13 mouse cellular contexts compared by ENCODE assay signal in genomic region chr4:102351476-102352475, GRCm38 (mm10).
DNase-seq lines count a peak whose midpoint lies in the region; ATAC-seq lines count a peak whose summit lies in the region.
"Had no signal": no experiment of that assay in that cellular context is flagged by ENCODE, and none has a peak within 500 bp of the region (broad histone marks: within the 10 kb centered on the region; RNA-seq: fewer than 3 reads in every experiment).

No protein-coding gene starts in this region.

- H3K9ac ChIP-seq in forebrain, embryonic 16.5 days (replicated peaks; ENCODE audit: low read depth, low read length): no peak overlapping the region
- no peak overlapping the region for H3K9ac ChIP-seq in limb, embryonic 13.5 days
- no peak overlapping the region for H3K9ac ChIP-seq in hindbrain, embryonic 16.5 days (ENCODE audit: low read depth, low read length)
- no peak overlapping the region for H3K9ac ChIP-seq in neural tube, embryonic 15.5 days (replicated peaks)
- H3K9ac ChIP-seq: embryonic facial prominence, embryonic 15.5 days; kidney, embryonic 15.5 days had no signal

- H3K4me1 ChIP-seq in forebrain, embryonic 10.5 days: peaks cover 33% of the 10 kb centered on the region
- no peaks in the 10 kb centered on the region; the same call in 1 of the 2 replicates for H3K4me1 ChIP-seq in forebrain, embryonic 16.5 days (replicated peaks; ENCODE audit: control insufficient read depth, insufficient read depth, low read length)
- peaks cover 15% of the 10 kb centered on the region for H3K4me1 ChIP-seq in limb, embryonic 13.5 days
- peaks cover 12% of the 10 kb centered on the region for H3K4me1 ChIP-seq in limb, embryonic 10.5 days
- H3K4me1 ChIP-seq in hindbrain, embryonic 16.5 days (ENCODE audit: control insufficient read depth, insufficient read depth, low read depth, low read length): peaks cover 7% of the 10 kb centered on the region
- H3K4me1 ChIP-seq in neural tube, embryonic 15.5 days: peaks cover 10% of the 10 kb centered on the region
- H3K4me1 ChIP-seq: embryonic facial prominence, embryonic 15.5 days; kidney, embryonic 15.5 days had no signal

- DNase-seq in forebrain, embryonic 10.5 days (ENCODE audit: extremely low spot score, low spot score): no peak
- DNase-seq in limb, embryonic 10.5 days (ENCODE audit: low spot score): no peak
- DNase-seq in kidney, postnatal 25 days: no peak
- DNase-seq in kidney, postnatal 4 days: no peak

- H3K27me3 ChIP-seq in forebrain, embryonic 10.5 days (ENCODE audit: poor library complexity, severe bottlenecking): no peaks in the 10 kb centered on the region
- no peaks in the 10 kb centered on the region for H3K27me3 ChIP-seq in forebrain, embryonic 16.5 days (replicated peaks; ENCODE audit: control insufficient read depth, insufficient read depth, low read length)
- H3K27me3 ChIP-seq in limb, embryonic 13.5 days: no peaks in the 10 kb centered on the region
- H3K27me3 ChIP-seq in limb, embryonic 10.5 days (ENCODE audit: low read depth, poor library complexity, severe bottlenecking): no peaks in the 10 kb centered on the region
- H3K27me3 ChIP-seq in hindbrain, embryonic 16.5 days (replicated peaks; ENCODE audit: control insufficient read depth, insufficient read depth, low read length): no peaks in the 10 kb centered on the region
- H3K27me3 ChIP-seq in neural tube, embryonic 15.5 days (replicated peaks): no peaks in the 10 kb centered on the region
- H3K27me3 ChIP-seq: embryonic facial prominence, embryonic 15.5 days; kidney, embryonic 15.5 days had no signal

- 67% methylated on average over 1 of the region's 1 CpGs for WGBS in forebrain, embryonic 10.5 days
- 53% methylated on average over 1 of the region's 1 CpGs for WGBS in forebrain, embryonic 16.5 days
- 31% methylated on average over 1 of the region's 1 CpGs for WGBS in limb, embryonic 13.5 days
- 74% methylated on average over 1 of the region's 1 CpGs for WGBS in limb, embryonic 10.5 days
- 53% methylated on average over 1 of the region's 1 CpGs for WGBS in hindbrain, embryonic 16.5 days
- WGBS in neural tube, embryonic 15.5 days: 29% methylated on average over 1 of the region's 1 CpGs

- H3K27ac ChIP-seq in forebrain, embryonic 10.5 days: peak overlapping the region; percentile 77
- no peak overlapping the region for H3K27ac ChIP-seq in forebrain, embryonic 16.5 days (ENCODE audit: low read length)
- no peak overlapping the region for H3K27ac ChIP-seq in limb, embryonic 13.5 days
- no peak overlapping the region for H3K27ac ChIP-seq in limb, embryonic 10.5 days
- H3K27ac ChIP-seq in hindbrain, embryonic 16.5 days (ENCODE audit: low read depth, low read length): no peak overlapping the region
- H3K27ac ChIP-seq in neural tube, embryonic 15.5 days (replicated peaks): no peak overlapping the region
- H3K27ac ChIP-seq: embryonic facial prominence, embryonic 15.5 days; kidney, embryonic 15.5 days; macrophage had no signal

- H3K36me3 ChIP-seq in forebrain, embryonic 10.5 days (replicated peaks): no peaks in the 10 kb centered on the region
- H3K36me3 ChIP-seq in forebrain, embryonic 16.5 days (ENCODE audit: control insufficient read depth, insufficient read depth): no peaks in the 10 kb centered on the region
- H3K36me3 ChIP-seq in limb, embryonic 13.5 days: no peaks in the 10 kb centered on the region
- H3K36me3 ChIP-seq in limb, embryonic 10.5 days: no peaks in the 10 kb centered on the region
- H3K36me3 ChIP-seq in hindbrain, embryonic 16.5 days (ENCODE audit: control insufficient read depth, insufficient read depth, low read length): no peaks in the 10 kb centered on the region
- H3K36me3 ChIP-seq in neural tube, embryonic 15.5 days: no peaks in the 10 kb centered on the region
- H3K36me3 ChIP-seq: embryonic facial prominence, embryonic 15.5 days; G1E; kidney, embryonic 15.5 days had no signal

- ATAC-seq in forebrain, embryonic 16.5 days: no peak
- ATAC-seq in limb, embryonic 13.5 days (ENCODE audit: low FRiP score, low read depth): peak; percentile 51; the same call in 1 of the 2 replicates
- ATAC-seq in hindbrain, embryonic 16.5 days: peak; percentile 77
- peak; percentile 65; the same call in 1 of the 2 replicates for ATAC-seq in neural tube, embryonic 15.5 days (ENCODE audit: low FRiP score)

- H3K4me2 ChIP-seq in forebrain, embryonic 16.5 days (ENCODE audit: low read length): no peak overlapping the region
- no peak overlapping the region for H3K4me2 ChIP-seq in limb, embryonic 13.5 days (replicated peaks)
- H3K4me2 ChIP-seq in hindbrain, embryonic 16.5 days (ENCODE audit: low read length): no peak overlapping the region
- no peak overlapping the region for H3K4me2 ChIP-seq in neural tube, embryonic 15.5 days
- H3K4me2 ChIP-seq: embryonic facial prominence, embryonic 15.5 days; kidney, embryonic 15.5 days; liver, embryonic 11.5 days had no signal

- H3K4me3 ChIP-seq in forebrain, embryonic 10.5 days: no peak overlapping the region
- no peak overlapping the region for H3K4me3 ChIP-seq in forebrain, embryonic 16.5 days (replicated peaks; ENCODE audit: low read length)
- no peak overlapping the region for H3K4me3 ChIP-seq in limb, embryonic 13.5 days
- H3K4me3 ChIP-seq in limb, embryonic 10.5 days: no peak overlapping the region
- H3K4me3 ChIP-seq in hindbrain, embryonic 16.5 days (ENCODE audit: low read length): no peak overlapping the region
- no peak overlapping the region for H3K4me3 ChIP-seq in neural tube, embryonic 15.5 days (replicated peaks)
- H3K4me3 ChIP-seq: embryonic facial prominence, embryonic 15.5 days; kidney, embryonic 15.5 days had no signal

- no peaks in the 10 kb centered on the region for H3K9me3 ChIP-seq in forebrain, embryonic 10.5 days
- H3K9me3 ChIP-seq in forebrain, embryonic 16.5 days (ENCODE audit: control insufficient read depth, low read length): no peaks in the 10 kb centered on the region
- H3K9me3 ChIP-seq in limb, embryonic 13.5 days: no peaks in the 10 kb centered on the region
- H3K9me3 ChIP-seq in limb, embryonic 10.5 days (replicated peaks): no peaks in the 10 kb centered on the region
- no peaks in the 10 kb centered on the region for H3K9me3 ChIP-seq in hindbrain, embryonic 16.5 days (ENCODE audit: control insufficient read depth, low read length)
- H3K9me3 ChIP-seq in neural tube, embryonic 15.5 days (replicated peaks): no peaks in the 10 kb centered on the region
- H3K9me3 ChIP-seq: embryonic facial prominence, embryonic 15.5 days; kidney, embryonic 15.5 days had no signal
